Mouse (Mus musculus): Measurements from ENCODE around the gene Tmc6. TPM values are rescaled to one million over a fixed set of nuclear protein-coding genes. Genes with fewer than 3 reads are reported as not detected.

The Tmc6 gene
- 0.97 TPM for polyA plus RNA-seq (2014; fragmentation: Illumina TruSeq; extraction: RNeasy Lipid Tissue Mini Kit (QIAGEN cat#74804); ENCODE audit: low replicate concordance)

DNA sequence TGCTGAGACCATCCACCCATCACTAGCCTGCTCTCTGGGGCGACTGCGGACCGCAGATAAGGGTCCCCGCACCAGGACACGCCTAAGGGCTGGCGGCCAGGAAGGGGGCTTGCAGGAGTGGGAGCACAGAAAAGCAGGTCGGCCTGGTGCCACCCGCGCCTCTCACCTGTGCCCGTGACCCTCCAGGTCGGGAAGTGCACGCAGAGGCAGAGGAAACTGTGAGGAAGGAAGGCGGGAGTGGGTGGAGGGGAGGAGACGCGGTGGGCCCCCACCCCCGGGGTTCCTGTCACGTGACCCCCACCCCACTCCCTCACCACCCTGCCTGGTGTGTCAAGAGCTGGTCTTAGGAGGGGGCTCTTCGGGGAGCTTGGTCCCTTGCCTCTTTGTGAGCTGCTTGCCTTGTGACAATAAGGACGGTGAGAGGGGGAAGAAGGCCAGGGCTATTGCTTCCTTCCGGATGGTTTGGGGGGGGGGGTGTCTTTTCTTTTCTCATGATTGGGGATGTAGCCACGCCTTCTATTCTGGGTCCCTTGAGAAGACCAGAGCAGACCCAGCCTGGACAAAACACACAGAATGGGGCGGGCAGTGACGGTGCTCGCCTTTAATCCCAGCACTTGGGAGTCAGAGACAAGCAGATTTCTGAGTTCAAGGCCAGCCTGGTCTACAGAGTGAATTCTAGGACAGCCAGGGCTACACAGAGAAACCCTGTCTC, at the start of gene Tmc6, which contains the start of gene Tmc8:
Tmc6 (minus strand) TSS at position 206 of the 712 bp plus-strand sequence.
Tmc8 (plus strand) TSS at position 84 of the 712 bp plus-strand sequence.

DNA sequence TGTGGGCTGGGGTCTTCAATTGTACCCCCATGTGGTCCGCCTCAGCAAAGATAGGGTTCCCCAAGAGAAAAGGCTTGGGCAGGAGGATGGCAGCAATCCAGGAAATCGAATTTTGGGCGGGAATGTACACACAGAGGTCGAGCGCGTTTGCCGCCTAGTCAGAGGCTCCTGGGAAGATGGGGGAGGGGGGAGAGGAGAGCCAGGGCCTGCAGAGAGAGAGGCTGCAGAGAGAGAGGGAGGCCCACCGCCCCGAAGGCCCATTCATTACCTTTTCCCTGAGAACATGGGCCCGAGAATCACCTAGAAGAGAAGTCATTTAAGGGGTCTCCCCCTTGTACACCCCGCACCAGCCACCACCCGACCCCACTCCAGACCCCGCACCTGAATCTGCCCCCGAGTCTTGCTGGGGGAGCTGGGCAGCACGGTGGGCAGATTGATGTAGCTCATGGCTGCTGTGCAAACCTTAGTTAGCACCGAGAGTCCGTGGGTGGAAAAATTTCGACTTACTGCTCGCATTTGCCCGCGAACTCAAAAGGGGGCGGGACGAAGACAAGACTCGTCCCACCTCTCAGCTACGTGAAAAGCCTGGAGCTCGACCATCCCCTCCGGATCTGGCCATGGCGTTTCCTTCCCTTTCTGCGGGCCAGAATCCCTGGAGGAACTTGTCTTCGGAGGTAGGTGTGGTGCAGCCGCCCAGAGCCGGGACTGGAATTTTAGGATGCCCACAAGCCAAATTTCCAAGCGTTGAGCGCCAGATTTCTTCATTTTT, 43.5 kb upstream of the Tmc6 start, which contains the start of the genes Afmid and Tk1:
Afmid (plus strand) TSS at position 592 of the 769 bp plus-strand sequence.
Tk1 (minus strand) TSS at position 760 of the 769 bp plus-strand sequence.

DNA sequence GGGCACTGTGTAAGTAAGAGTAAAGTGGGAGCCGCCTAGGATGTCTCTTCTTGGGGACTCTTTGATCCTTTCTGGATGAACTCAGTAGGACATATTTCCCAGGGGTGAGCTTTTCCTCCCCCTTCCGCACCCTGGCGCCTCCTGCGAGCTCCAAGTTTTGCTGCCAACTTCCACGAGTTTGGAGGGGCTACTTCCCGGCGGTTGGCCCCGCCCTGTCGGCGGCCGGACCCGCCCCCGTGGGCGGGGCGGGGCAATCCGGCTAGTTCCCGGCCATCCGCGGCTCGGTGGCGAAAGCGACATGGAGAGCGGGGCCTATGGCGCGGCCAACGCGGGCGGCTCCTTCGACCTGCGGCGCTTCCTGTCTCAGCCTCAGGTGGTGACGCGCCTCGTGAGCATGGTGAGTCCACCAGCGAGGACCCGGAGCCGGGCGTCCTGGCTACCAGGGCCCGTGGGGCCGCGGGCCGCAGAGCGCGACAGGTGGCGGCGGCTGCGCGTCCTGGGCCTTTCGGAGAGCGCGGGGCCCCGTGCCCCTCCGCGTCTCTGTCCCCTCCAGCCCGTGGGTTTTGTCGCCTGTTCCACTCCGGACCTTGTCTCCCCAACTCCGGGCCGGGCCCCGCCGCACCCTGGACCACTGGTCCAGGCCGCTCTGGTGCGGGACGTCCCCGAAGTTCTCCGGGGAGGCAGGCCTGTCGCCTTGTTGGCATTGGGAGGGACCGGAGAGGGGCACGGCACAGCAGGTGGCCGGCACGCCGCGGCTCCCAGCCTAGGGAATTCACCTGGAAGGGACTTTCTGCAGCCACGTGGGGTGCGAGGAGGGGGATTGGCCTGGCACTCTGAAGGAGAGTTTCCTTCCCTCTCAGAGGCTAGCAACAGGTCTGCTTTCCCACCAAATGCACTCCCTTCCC, 27.7 kb upstream of the Tmc6 start, which contains the start of the genes Gm20708 and Syngr2:
Gm20708 (plus strand) TSS at position 262 of the 905 bp plus-strand sequence.
Syngr2 (plus strand) TSS at position 262 of the 905 bp plus-strand sequence.

DNA sequence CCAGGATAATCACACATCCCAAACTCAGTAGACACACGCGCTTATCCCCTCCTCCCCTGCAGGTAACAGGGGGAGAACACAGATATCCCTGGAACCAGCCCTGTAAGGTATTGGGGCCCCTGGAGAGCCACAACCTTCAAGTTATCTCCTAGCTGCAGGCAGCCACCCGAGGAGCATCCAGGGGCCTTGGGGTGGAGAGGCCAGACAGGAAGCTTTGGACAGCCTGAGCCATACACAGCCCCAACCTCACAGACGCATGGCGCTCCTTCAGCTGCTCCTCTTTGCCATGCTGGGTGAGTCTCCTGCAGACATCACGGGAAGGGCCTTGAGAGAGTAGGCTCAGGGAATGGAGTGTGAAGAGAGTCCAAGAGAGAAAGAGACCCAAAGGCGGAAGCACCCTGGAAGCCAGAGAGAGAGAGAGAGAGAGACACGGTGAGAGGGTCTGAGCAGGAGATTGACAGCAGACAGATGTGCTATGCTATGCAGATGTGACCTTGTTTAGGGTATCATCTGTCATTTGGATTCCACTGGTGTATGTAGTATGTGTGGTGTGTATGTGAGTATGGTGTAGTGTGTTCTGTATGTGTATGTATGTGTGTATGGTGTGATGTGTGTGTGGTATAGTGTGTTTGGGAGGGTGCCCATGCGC, 15.6 kb upstream of the Tmc6 start, which contains the start of gene 6030468B19Rik:
6030468B19Rik (plus strand) TSS at position 150 of the 649 bp plus-strand sequence.

Other genes with a start within 250 kb of the Tmc6 start
- 5.4 TPM for gene Tnrc6c, start 127.9 kb downstream of the Tmc6 start, polyA plus RNA-seq (2014; fragmentation: Illumina TruSeq; extraction: RNeasy Lipid Tissue Mini Kit (QIAGEN cat#74804); ENCODE audit: low replicate concordance)
- gene Tmc8, start 122 bp downstream of the Tmc6 start, polyA plus RNA-seq (2014; fragmentation: Illumina TruSeq; extraction: RNeasy Lipid Tissue Mini Kit (QIAGEN cat#74804); ENCODE audit: low replicate concordance), result 1.7 TPM
- not detected for gene 6030468B19Rik, start 15.5 kb upstream of the Tmc6 start, polyA plus RNA-seq (2014; fragmentation: Illumina TruSeq; extraction: RNeasy Lipid Tissue Mini Kit (QIAGEN cat#74804); ENCODE audit: low replicate concordance)
- 3.5 TPM for gene Gm20708, start 27.5 kb upstream of the Tmc6 start, polyA plus RNA-seq (2014; fragmentation: Illumina TruSeq; extraction: RNeasy Lipid Tissue Mini Kit (QIAGEN cat#74804); ENCODE audit: low replicate concordance)
- gene Syngr2, start 27.5 kb upstream of the Tmc6 start, polyA plus RNA-seq (2014; fragmentation: Illumina TruSeq; extraction: RNeasy Lipid Tissue Mini Kit (QIAGEN cat#74804); ENCODE audit: low replicate concordance), result 3.0 TPM
- 0.67 TPM for gene Afmid, start 43.7 kb upstream of the Tmc6 start, polyA plus RNA-seq (2014; fragmentation: Illumina TruSeq; extraction: RNeasy Lipid Tissue Mini Kit (QIAGEN cat#74804); ENCODE audit: low replicate concordance)
- 2.0 TPM for gene Tk1, start 43.9 kb upstream of the Tmc6 start, polyA plus RNA-seq (2014; fragmentation: Illumina TruSeq; extraction: RNeasy Lipid Tissue Mini Kit (QIAGEN cat#74804); ENCODE audit: low replicate concordance)
- gene Birc5, start 67.1 kb upstream of the Tmc6 start, polyA plus RNA-seq (2014; fragmentation: Illumina TruSeq; extraction: RNeasy Lipid Tissue Mini Kit (QIAGEN cat#74804); ENCODE audit: low replicate concordance), result 32.3 TPM
- gene Tmem235, start 78.6 kb upstream of the Tmc6 start, polyA plus RNA-seq (2014; fragmentation: Illumina TruSeq; extraction: RNeasy Lipid Tissue Mini Kit (QIAGEN cat#74804); ENCODE audit: low replicate concordance), result not detected
- 0.71 TPM for gene Tha1, start 91.3 kb upstream of the Tmc6 start, polyA plus RNA-seq (2014; fragmentation: Illumina TruSeq; extraction: RNeasy Lipid Tissue Mini Kit (QIAGEN cat#74804); ENCODE audit: low replicate concordance)
- 0.85 TPM for gene Socs3, start 187.8 kb upstream of the Tmc6 start, polyA plus RNA-seq (2014; fragmentation: Illumina TruSeq; extraction: RNeasy Lipid Tissue Mini Kit (QIAGEN cat#74804); ENCODE audit: low replicate concordance)
- 3.1 TPM for gene Pgs1, start 204.1 kb upstream of the Tmc6 start, polyA plus RNA-seq (2014; fragmentation: Illumina TruSeq; extraction: RNeasy Lipid Tissue Mini Kit (QIAGEN cat#74804); ENCODE audit: low replicate concordance)